Mouse (Mus musculus) neural tube, embryonic 11.5 days (tissue): ENCODE measurements around the gene Chl1. TPM values are rescaled to one million over a fixed set of nuclear protein-coding genes. Genes with fewer than 3 reads are reported as not detected.

ENCODE experiments used
- ATAC-seq: fragments of 200-750 bp; cut with Nextera tagmentation; 2 replicates; pipeline ENCODE4 v1.8.0; 2017; ENCODE audit warnings: moderate number of reproducible peaks, mild to moderate bottlenecking, moderate TSS enrichment, moderate library complexity; ENCODE audit not compliant: insufficient read depth, low FRiP score, low TSS enrichment
- DNase-seq: peaks from one replicate; pipeline ENCODE4 v3.0.0-alpha.2; 2015; ENCODE audit warnings: low spot score
- H3K27ac ChIP-seq: fragments of 300-500 bp; sonication (generic); 2 replicates; pipeline ENCODE4 v1.5.1; 2014; ENCODE audit warnings: low read depth, mild to moderate bottlenecking, low read length
- H3K27me3 ChIP-seq: fragments of 300-500 bp; sonication (generic); 2 replicates; pipeline ENCODE4 v1.6.1; 2014; ENCODE audit warnings: mild to moderate bottlenecking, low read length, mixed read lengths; ENCODE audit not compliant: control insufficient read depth, insufficient read depth
- H3K36me3 ChIP-seq: fragments of 300-500 bp; sonication (generic); 2 replicates; pipeline ENCODE4 v1.6.1; 2014; ENCODE audit warnings: mild to moderate bottlenecking, low read length, moderate library complexity, mixed read lengths; ENCODE audit not compliant: control insufficient read depth, insufficient read depth
- H3K4me1 ChIP-seq: fragments of 300-500 bp; sonication (generic); 2 replicates; pipeline ENCODE4 v1.6.1; 2014; ENCODE audit warnings: low read length, mixed read lengths; ENCODE audit not compliant: control insufficient read depth, insufficient read depth
- H3K4me2 ChIP-seq: fragments of 300-500 bp; sonication (generic); 2 replicates; pipeline ENCODE4 v1.6.1; 2014; ENCODE audit warnings: low read depth, mild to moderate bottlenecking, moderate library complexity
- H3K4me3 ChIP-seq: fragments of 300-500 bp; sonication (generic); 2 replicates; pipeline ENCODE4 v1.5.1; 2014; ENCODE audit warnings: low read depth, low read length
- H3K9ac ChIP-seq: fragments of 300-500 bp; sonication (generic); 2 replicates; pipeline ENCODE4 v1.6.1; 2014; ENCODE audit warnings: mild to moderate bottlenecking, low read length
- H3K9me3 ChIP-seq: fragments of 300-500 bp; sonication (generic); 2 replicates; pipeline ENCODE4 v1.6.1; 2016; ENCODE audit warnings: low read length; ENCODE audit not compliant: control insufficient read depth
- WGBS: fragments of 180-500 bp; shearing (Covaris S2); extraction: QIAGEN DNeasy Blood & Tissue Kit; methylation state at CpG from one replicate; pipeline ENCODE4 v1.1.7; 2014; 5-methylcytosine and 5-hydroxymethylcytosine counted together
- polyA plus RNA-seq: library from polyadenylated mRNA; unstranded; fragments of >200 nt; fragmentation: Nextera tagmentation; extraction: Ambion mirVana; gene quantifications from 2 replicates; pipeline ENCODE4 v1.2.1, GENCODE M21; 2014

Gene Chl1
- polyA plus RNA-seq, 1 experiment from 2014 or later, result 18.5 TPM

DNA sequence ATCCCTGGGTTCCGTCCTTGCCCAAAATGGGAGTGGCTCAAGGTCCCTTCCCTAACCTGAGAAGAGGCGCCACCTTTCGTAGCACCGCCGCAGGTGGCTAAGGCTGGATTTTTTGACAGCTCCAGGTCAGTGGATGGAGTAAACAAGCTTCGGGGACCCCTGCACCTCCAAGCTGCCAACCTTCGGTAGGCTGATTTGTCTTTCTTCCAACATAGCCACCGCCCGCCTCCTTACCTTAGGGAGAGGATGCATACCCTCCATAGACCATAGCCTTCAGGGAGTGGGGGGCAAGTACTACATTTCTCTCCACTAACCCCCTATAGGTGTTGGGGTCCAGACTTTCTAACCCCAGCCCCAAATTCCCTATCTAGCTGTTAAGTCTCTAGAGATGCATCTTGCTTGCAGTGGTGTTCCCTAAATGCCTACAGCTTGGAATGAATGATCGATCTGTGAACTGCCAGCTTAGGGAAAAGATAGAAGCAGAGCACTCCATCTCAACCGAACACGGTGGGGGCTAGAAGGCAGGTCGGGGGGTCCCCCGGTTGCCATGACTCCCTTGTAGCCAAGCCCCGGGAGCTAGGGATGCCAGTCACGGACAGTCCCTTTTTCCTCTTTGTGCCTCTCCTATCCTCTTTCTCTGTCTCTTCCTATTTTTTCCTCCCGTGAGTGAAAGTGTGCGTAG is 1.0 kb downstream of the Chl1 start:
- DNase-seq (peak; percentile 53), ATAC-seq (peak; percentile 54)
- Histone ChIP-seq H3K9ac (peak overlapping the region; percentile 16), H3K4me1 (0 out of 2 replicates have a peak, but pooled peaks cover 10% of the 10 kb centered on the region), H3K4me3 (peak overlapping the region; percentile 50), H3K27ac (peak overlapping the region; percentile 73; the same call in 1 of the 2 replicates), H3K4me2 (peak overlapping the region; percentile 83), H3K36me3 (no peaks in the 10 kb centered on the region), H3K27me3 (peaks cover 23% of the 10 kb centered on the region; the same call in 1 of the 2 replicates), H3K9me3 (no peaks in the 10 kb centered on the region)
- WGBS, result 4% methylated on average over 18 of the region's 18 CpGs

DNA sequence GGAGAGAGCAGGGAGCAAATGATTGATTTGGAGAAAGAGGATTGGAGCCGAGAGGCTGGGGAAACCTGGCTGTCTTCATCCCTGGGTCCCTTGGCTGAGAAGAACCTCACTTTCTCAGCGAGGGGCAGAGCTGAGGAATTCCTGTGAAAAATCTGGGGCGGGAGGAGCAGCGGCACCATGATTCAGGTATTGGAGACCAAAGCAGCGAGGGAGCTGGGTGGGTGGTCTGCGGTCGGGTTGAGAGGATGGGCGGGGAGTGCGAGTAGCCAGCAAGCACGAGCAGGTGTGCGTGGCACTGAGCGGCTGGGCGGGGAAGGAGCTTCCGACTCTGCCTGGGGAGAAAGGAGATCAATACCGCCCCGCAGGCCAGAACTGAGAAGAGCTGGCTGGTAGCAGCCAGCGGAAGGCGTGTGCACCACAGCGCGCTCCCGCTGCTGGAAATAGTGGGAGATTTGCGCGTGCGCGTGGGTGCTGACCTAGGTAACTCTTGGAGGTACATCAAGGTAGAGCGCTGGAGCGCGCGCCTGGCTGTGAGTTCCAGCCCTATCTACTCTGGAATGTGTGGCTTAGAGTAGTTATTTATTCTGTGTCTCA is 1.7 kb downstream of the Chl1 start:
- H3K27ac ChIP-seq, result peak overlapping the region; percentile 73; the same call in 1 of the 2 replicates
- H3K9me3 ChIP-seq, result no peaks in the 10 kb centered on the region
- H3K4me2 ChIP-seq, result peak overlapping the region; percentile 83
- DNase-seq (peak; percentile 70), ATAC-seq (peak; percentile 79)
- H3K9ac ChIP-seq, result peak overlapping the region; percentile 16
- WGBS, result 1% methylated on average over 29 of the region's 29 CpGs
- H3K4me3 ChIP-seq, result peak overlapping the region; percentile 50
- 0 out of 2 replicates have a peak, but pooled peaks cover 10% of the 10 kb centered on the region for H3K4me1 ChIP-seq
- peaks cover 23% of the 10 kb centered on the region; the same call in 1 of the 2 replicates for H3K27me3 ChIP-seq
- no peaks in the 10 kb centered on the region for H3K36me3 ChIP-seq

DNA sequence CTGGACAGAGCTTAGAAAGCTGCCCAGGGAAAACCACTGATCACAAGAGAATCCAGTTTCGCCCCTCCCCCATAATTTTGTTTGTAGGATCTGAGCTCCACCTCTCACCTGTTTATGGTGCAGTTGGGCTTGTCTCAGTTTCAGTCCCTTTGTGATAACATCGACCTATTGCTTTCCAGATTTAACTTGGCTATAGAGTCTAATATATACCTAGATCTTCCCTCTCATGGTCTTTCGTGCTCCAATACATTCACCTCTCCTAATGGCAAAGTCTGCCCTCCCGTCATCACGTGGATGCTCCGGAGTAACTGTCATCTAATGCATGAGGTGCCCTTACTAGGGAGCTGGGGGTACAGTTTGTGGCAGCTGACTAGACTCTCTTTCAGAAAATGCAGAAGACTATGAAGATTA is 2.5 kb downstream of the Chl1 start:
- H3K36me3 ChIP-seq, result no peaks in the 10 kb centered on the region
- peaks cover 23% of the 10 kb centered on the region; the same call in 1 of the 2 replicates for H3K27me3 ChIP-seq
- H3K9ac ChIP-seq, result no peak overlapping the region
- 57% methylated on average over 6 of the region's 6 CpGs for WGBS
- no peak for DNase-seq
- H3K9me3 ChIP-seq, result no peaks in the 10 kb centered on the region
- peak overlapping the region; percentile 50; the same call in 1 of the 2 replicates for H3K4me3 ChIP-seq
- H3K4me1 ChIP-seq, result 0 out of 2 replicates have a peak, but pooled peaks cover 10% of the 10 kb centered on the region
- no peak overlapping the region for H3K27ac ChIP-seq
- peak overlapping the region; percentile 83 for H3K4me2 ChIP-seq
- no peak for ATAC-seq

DNA sequence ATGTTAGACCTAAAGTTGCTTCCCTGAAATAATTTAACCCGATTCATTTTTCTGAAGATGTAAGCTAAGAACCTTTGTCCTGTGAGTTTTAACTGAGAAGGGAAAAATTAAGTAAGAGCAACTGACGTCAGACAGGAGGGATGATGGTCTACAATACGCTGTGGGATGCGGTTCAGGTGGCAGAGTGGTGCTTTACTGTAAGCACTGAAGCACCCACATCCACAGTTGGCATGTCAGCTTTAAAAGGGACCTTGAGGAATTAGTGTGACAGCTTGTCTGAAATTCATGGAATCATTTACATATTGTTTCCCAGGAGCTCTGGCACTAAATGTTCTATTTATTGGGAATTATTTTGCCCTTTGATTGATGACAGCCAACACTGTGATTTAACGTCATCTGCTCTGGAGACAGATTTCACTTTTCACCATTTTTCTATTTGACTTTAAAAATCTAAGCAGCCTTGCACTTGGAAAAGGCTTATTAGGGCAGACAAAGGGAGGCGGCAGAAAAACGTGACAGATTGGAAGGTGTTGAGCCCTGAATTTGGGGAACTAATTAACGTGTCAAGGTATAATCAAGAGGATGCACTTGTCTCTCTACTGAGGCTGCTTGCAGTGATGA is 3.3 kb downstream of the Chl1 start:
- 0 out of 2 replicates have a peak, but pooled peaks cover 10% of the 10 kb centered on the region for H3K4me1 ChIP-seq
- H3K4me3 ChIP-seq, result no peak overlapping the region
- no peak overlapping the region for H3K27ac ChIP-seq
- 72% methylated on average over 8 of the region's 8 CpGs for WGBS
- peaks cover 23% of the 10 kb centered on the region; the same call in 1 of the 2 replicates for H3K27me3 ChIP-seq
- no peaks in the 10 kb centered on the region for H3K36me3 ChIP-seq
- no peak overlapping the region for H3K9ac ChIP-seq
- DNase-seq (no peak), ATAC-seq (no peak)
- no peak overlapping the region for H3K4me2 ChIP-seq
- no peaks in the 10 kb centered on the region for H3K9me3 ChIP-seq

DNA sequence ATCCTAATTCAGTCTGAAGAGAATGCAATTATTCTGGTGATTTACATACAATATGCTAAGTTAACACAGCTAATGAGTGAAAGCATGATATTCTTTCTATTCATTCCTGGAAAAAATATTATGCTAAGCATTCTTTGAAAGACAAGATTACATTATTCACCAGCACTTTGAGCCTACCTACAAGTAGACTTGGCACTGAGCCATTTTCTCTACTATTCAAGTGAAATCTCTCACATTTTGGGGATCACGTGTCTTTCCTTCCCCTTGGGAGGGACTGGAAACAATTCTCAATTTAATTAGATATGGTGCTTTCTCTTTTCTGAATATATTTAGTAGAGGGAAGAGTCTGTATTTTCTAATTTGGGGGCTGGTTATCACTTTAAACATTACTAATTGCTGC is 4.0 kb downstream of the Chl1 start:
- Histone ChIP-seq H3K4me2 (no peak overlapping the region), H3K9me3 (no peaks in the 10 kb centered on the region), H3K27me3 (peaks cover 23% of the 10 kb centered on the region; the same call in 1 of the 2 replicates), H3K4me1 (0 out of 2 replicates have a peak, but pooled peaks cover 10% of the 10 kb centered on the region), H3K4me3 (no peak overlapping the region), H3K27ac (no peak overlapping the region), H3K36me3 (no peaks in the 10 kb centered on the region), H3K9ac (no peak overlapping the region)
- ATAC-seq (no peak), DNase-seq (no peak)
- WGBS, result 58% methylated on average over 1 of the region's 1 CpGs

DNA sequence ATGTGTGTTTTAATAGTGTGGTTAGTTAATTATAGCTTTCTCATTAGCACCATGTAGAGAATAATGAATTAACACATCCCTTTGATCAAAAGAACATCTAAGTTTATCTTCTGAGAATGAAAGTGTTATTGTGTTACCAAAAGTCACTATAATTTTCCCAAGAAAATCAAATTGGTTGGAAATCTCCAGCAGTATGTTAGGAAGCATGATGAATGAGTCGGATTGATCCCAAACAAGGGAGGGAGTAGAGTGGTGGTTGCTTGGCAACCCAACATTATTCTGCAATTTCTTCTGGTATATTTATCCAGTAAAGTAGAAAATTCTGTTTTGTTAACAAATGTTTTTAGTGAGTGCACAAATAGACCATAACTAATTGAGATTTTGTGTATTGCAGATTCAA is 4.4 kb downstream of the Chl1 start:
- WGBS, result 75% methylated on average over 1 of the region's 1 CpGs
- DNase-seq (no peak), ATAC-seq (no peak)
- H3K9ac ChIP-seq, result no peak overlapping the region
- no peak overlapping the region for H3K27ac ChIP-seq
- H3K4me1 ChIP-seq, result 0 out of 2 replicates have a peak, but pooled peaks cover 10% of the 10 kb centered on the region
- H3K9me3 ChIP-seq, result no peaks in the 10 kb centered on the region
- H3K4me3 ChIP-seq, result no peak overlapping the region
- no peak overlapping the region for H3K4me2 ChIP-seq
- peaks cover 20% of the 10 kb centered on the region; the same call in 1 of the 2 replicates for H3K27me3 ChIP-seq
- no peaks in the 10 kb centered on the region for H3K36me3 ChIP-seq

DNA sequence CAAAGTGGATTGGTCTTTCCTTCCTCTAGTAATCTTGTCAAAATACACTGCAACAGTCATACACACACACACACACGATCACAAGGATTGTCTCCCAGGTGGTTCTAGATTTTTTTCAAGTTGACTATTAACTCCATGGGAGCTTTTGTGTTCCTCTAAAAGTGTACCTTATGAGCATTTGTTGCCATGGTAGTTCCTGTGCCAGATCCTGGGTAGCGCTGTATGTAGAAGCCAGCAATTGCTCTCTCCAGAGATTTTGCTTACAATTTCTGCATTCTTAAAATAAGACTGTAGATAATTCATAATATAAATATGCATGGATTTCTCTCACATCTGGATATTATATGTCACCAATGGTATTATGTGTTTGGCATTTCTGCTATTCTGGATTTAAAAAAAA is 9.2 kb downstream of the Chl1 start:
- Histone ChIP-seq H3K4me3 (no peak overlapping the region), H3K36me3 (no peaks in the 10 kb centered on the region), H3K27ac (no peak overlapping the region), H3K4me1 (no peaks in the 10 kb centered on the region), H3K9me3 (no peaks in the 10 kb centered on the region), H3K9ac (no peak overlapping the region), H3K4me2 (no peak overlapping the region), H3K27me3 (no peaks in the 10 kb centered on the region)
- ATAC-seq (no peak), DNase-seq (no peak)
- WGBS, result 83% methylated on average over 2 of the region's 2 CpGs

DNA sequence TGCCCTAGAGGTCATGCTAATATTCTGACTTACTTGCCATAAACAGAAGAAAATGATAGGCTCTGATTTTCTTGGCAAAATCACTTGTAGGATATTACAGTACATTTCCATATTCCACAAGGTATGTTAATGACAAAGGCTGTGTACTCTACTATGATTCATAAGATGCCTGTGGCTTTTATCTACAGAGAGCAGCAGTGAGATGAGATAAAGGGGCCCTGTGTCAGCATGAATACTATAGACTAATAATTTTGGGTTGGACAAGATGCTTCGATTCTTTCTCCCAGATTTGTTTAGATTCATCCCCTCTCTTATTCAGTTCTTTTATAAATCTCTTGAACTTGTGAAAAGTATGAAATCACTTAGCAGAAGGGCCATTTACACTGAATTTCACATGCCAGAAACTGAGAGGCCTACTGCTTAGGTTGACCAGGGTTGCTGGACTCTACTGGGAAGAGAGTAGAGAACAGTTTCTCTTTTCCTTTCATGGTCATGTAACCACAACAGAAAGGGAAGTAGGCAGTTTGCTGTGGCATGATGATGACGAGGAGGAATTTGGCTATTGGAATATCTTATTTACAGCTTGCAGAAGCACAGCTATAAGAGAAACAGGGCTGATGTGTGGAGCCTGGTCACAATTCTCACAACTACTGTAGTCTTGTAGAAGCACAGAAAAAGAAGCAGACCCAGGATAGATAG is 15.1 kb downstream of the Chl1 start:
- ATAC-seq (no peak), DNase-seq (no peak)
- no peaks in the 10 kb centered on the region for H3K36me3 ChIP-seq
- H3K4me1 ChIP-seq, result no peaks in the 10 kb centered on the region
- no peaks in the 10 kb centered on the region for H3K27me3 ChIP-seq
- H3K9me3 ChIP-seq, result no peaks in the 10 kb centered on the region
- no peak overlapping the region for H3K9ac ChIP-seq
- no peak overlapping the region for H3K4me2 ChIP-seq
- 86% methylated on average over 2 of the region's 2 CpGs for WGBS
- no peak overlapping the region for H3K27ac ChIP-seq
- no peak overlapping the region for H3K4me3 ChIP-seq
